16 mouse cellular contexts compared by ENCODE assay signal in genomic region chr12:72336009-72336408, GRCm38 (mm10).
"Had no signal": no experiment of that assay in that cellular context is flagged by ENCODE, and none has a peak within 500 bp of the region (broad histone marks: within the 10 kb centered on the region; RNA-seq: fewer than 3 reads in every experiment).

No protein-coding gene starts in this region.

- H3K9ac ChIP-seq: limb, embryonic 12.5 days; liver, embryonic 13.5 days; midbrain, embryonic 13.5 days; neural tube, embryonic 12.5 days; stomach, embryonic 15.5 days had no signal

- H3K9me3 ChIP-seq: liver, embryonic 13.5 days; midbrain, embryonic 13.5 days; neural tube, embryonic 12.5 days; stomach, embryonic 15.5 days had no signal

- H3K27ac ChIP-seq: layer of hippocampus, adult 2 months; limb, embryonic 12.5 days; liver, embryonic 13.5 days; midbrain, embryonic 13.5 days; neural tube, embryonic 12.5 days; stomach, embryonic 15.5 days had no signal

- H3K4me3 ChIP-seq: layer of hippocampus, adult 2 months; limb, embryonic 12.5 days; liver, embryonic 13.5 days; midbrain, embryonic 13.5 days; neural tube, embryonic 12.5 days; stomach, embryonic 15.5 days had no signal

- H3K27me3 ChIP-seq: limb, embryonic 12.5 days; liver, embryonic 13.5 days; midbrain, embryonic 13.5 days; neural tube, embryonic 12.5 days; stomach, embryonic 15.5 days had no signal

- DNase-seq: kidney, adult 8-10 months; kidney, postnatal 4 days; liver, embryonic 13.5 days; lung, adult 2 months; lung, postnatal 36 days; right cerebral cortex, postnatal 4 days; spleen, adult 18-20 months; thymus, postnatal 36 days had no signal

- H3K36me3 ChIP-seq: limb, embryonic 12.5 days; liver, embryonic 13.5 days; midbrain, embryonic 13.5 days; neural tube, embryonic 12.5 days; stomach, embryonic 15.5 days had no signal

- H3K4me2 ChIP-seq: limb, embryonic 12.5 days; liver, embryonic 13.5 days; midbrain, embryonic 13.5 days; neural tube, embryonic 12.5 days; stomach, embryonic 15.5 days had no signal

- ATAC-seq: inflammation-experienced regulatory T-cells, adult 6 months; intestine, postnatal 0 days; lung, postnatal 0 days; midbrain, embryonic 13.5 days had no signal

- H3K4me1 ChIP-seq: liver, embryonic 13.5 days; neural tube, embryonic 12.5 days; stomach, embryonic 15.5 days had no signal
